Mouse (Mus musculus) forebrain, embryonic 11.5 days (tissue): ENCODE measurements around the gene Zfp366. TPM values are rescaled to one million over a fixed set of nuclear protein-coding genes. Genes with fewer than 3 reads are reported as not detected.

Source experiments
- ATAC-seq: fragments of 200-750 bp; cut with Nextera tagmentation; replicated peaks from 2 replicates; pipeline ENCODE4 v1.8.0; 2017; ENCODE audit warnings: moderate TSS enrichment; ENCODE audit not compliant: low FRiP score
- DNase-seq: peaks from one replicate; pipeline ENCODE4 v3.0.0-alpha.2; 2017; ENCODE audit warnings: low spot score
- H3K27ac ChIP-seq: fragments of 300-500 bp; sonication (generic); 2 replicates; pipeline ENCODE4 v1.5.1; 2014; ENCODE audit warnings: low read depth, low read length
- H3K27me3 ChIP-seq: fragments of 300-500 bp; sonication (generic); 2 replicates; pipeline ENCODE4 v1.6.1; 2014; ENCODE audit warnings: mild to moderate bottlenecking, low read length, mixed read lengths; ENCODE audit not compliant: control insufficient read depth, insufficient read depth
- H3K36me3 ChIP-seq: fragments of 300-500 bp; sonication (generic); 2 replicates; pipeline ENCODE4 v1.6.1; 2014; ENCODE audit warnings: mild to moderate bottlenecking, low read length, moderate library complexity, mixed read lengths; ENCODE audit not compliant: control insufficient read depth, insufficient read depth
- H3K4me1 ChIP-seq: fragments of 300-500 bp; sonication (generic); replicated peaks from 2 replicates; pipeline ENCODE4 v1.6.1; 2014; ENCODE audit warnings: low read length, mixed read lengths; ENCODE audit not compliant: control insufficient read depth, insufficient read depth
- H3K4me2 ChIP-seq: fragments of 300-500 bp; sonication (generic); 2 replicates; pipeline ENCODE4 v1.6.1; 2014; ENCODE audit warnings: low read depth, mild to moderate bottlenecking, low read length, moderate library complexity, mixed read lengths; ENCODE audit not compliant: severe bottlenecking
- H3K4me3 ChIP-seq: fragments of 300-500 bp; sonication (generic); 2 replicates; pipeline ENCODE4 v1.5.1; 2014; ENCODE audit warnings: low read depth, low read length
- H3K9ac ChIP-seq: fragments of 300-500 bp; sonication (generic); 2 replicates; pipeline ENCODE4 v1.6.1; 2014; ENCODE audit warnings: low read length
- H3K9me3 ChIP-seq: fragments of 300-500 bp; sonication (generic); 2 replicates; pipeline ENCODE4 v1.6.1; 2016; ENCODE audit warnings: low read length, mixed read lengths; ENCODE audit not compliant: control insufficient read depth
- WGBS: fragments of 180-500 bp; shearing (Covaris S2); extraction: QIAGEN DNeasy Blood & Tissue Kit; methylation state at CpG from one replicate; pipeline ENCODE4 v1.1.7; 2014; 5-methylcytosine and 5-hydroxymethylcytosine counted together
- polyA plus RNA-seq: library from polyadenylated mRNA; unstranded; fragments of >200 nt; fragmentation: Nextera tagmentation; extraction: Ambion mirVana; gene quantifications from 2 replicates; pipeline ENCODE4 v1.2.1, GENCODE M21; 2014

Gene Zfp366
- polyA plus RNA-seq, 1 experiment from 2014 or later, result 0.72 TPM

DNA sequence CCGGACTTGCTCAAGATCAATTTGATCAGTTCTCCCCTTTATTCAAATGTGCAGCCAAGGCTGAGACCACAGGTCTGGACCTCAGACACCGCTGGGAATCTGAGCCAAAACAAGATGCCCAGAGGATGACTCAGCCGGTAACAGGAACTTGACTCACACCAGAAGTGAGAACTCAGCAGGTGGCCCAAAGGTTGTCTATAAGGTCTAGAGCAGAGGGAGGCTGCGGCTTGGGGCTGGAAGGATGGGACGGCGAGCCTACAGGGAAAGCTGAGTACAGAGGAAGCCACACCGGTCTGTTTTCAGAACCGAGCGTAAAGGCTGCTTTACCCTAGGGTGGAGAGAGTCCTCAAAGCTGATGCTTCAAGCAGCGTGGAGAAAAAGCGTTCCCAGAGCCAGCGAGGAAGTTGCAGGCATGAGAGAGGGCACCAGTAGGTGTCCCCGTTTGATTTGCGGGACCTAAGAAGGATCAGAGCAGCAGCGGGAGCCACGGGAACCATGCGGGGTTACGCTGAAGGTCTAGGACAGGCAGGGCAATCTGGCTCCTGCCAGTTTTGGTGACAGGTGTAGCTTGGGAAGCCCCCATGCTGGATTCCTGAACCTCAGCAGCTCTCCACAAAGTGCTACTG lies 32.2 kb upstream of the Zfp366 start:
- no peak overlapping the region for H3K4me2 ChIP-seq
- no peaks in the 10 kb centered on the region for H3K36me3 ChIP-seq
- H3K27me3 ChIP-seq, result no peaks in the 10 kb centered on the region
- H3K4me1 ChIP-seq, result peaks cover 7% of the 10 kb centered on the region; the same call in 1 of the 2 replicates
- no peak for DNase-seq
- no peak overlapping the region for H3K9ac ChIP-seq
- 28% methylated on average over 18 of the region's 18 CpGs for WGBS
- no peaks in the 10 kb centered on the region for H3K9me3 ChIP-seq
- H3K27ac ChIP-seq, result no peak overlapping the region
- no peak overlapping the region for H3K4me3 ChIP-seq
- ATAC-seq, result no peak

DNA sequence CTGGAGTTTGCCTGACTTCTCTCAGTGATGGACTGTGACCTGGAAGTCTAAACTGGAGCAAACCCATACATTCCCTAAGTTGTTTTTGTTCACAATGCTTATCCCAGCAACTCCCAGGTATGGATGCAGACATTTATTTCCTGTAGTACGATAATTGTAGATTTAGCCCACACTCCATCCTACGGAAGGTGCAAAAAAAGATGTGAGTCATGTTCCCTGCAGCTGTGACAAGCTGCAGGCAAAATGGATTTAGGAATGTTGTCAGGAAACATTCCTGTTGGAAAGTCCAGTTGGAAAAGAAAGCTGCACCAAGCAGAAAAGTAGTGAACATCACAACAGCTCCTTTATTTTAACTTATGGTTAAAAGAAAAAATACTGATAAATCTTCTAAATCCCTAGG lies 26.9 kb upstream of the Zfp366 start:
- Histone ChIP-seq H3K36me3 (no peaks in the 10 kb centered on the region), H3K4me1 (no peaks in the 10 kb centered on the region), H3K9ac (no peak overlapping the region), H3K27me3 (no peaks in the 10 kb centered on the region), H3K9me3 (no peaks in the 10 kb centered on the region), H3K4me3 (no peak overlapping the region), H3K27ac (no peak overlapping the region), H3K4me2 (no peak overlapping the region)
- ATAC-seq, result no peak
- no peak for DNase-seq
- 94% methylated on average over 2 of the region's 2 CpGs for WGBS

DNA sequence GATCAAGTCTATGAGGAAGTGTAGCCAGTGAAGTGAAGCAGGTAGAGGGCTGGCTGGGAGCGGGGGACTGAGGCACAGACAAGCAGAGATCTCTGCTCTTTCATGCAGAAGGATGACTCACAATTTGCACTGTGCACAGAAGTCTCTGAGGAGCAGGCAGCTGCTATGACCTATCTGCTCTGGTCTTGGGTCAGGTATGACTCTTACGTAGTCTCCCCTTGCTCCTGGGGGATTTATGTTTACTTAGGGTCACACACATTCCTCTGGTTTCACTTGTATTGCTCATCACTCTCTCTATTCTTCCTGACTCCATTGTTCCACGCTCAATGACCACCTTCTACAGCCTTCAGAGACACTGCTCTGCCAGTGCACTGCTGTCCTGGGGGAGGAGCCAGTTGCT lies 25.9 kb upstream of the Zfp366 start:
- Histone ChIP-seq H3K4me2 (no peak overlapping the region), H3K27ac (no peak overlapping the region), H3K36me3 (no peaks in the 10 kb centered on the region), H3K4me1 (no peaks in the 10 kb centered on the region; the same call in 1 of the 2 replicates), H3K9me3 (no peaks in the 10 kb centered on the region), H3K4me3 (no peak overlapping the region), H3K27me3 (no peaks in the 10 kb centered on the region), H3K9ac (no peak overlapping the region)
- no peak for DNase-seq
- WGBS, result 86% methylated on average over 3 of the region's 3 CpGs
- ATAC-seq, result no peak

DNA sequence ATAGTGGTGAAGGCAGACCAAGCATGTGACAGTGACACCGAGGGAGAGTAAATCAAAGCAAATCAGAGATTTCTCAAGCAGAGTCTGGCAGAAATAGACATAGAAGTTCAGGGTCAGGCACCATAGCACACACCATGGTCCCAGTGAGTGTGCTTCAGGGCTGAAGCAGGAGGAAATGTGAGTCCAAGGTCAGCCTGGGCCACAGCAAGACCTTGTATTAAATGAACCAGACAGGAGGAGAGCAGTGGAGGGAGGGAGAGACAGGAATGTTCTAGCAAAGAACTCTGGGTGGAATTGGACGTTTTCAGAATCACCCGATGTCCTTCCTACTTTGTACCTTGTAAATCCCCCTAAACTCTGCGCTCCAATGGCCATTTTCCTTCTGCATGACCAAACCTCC lies 21.6 kb upstream of the Zfp366 start:
- no peak for DNase-seq
- no peak overlapping the region for H3K4me3 ChIP-seq
- no peaks in the 10 kb centered on the region for H3K36me3 ChIP-seq
- no peak overlapping the region for H3K27ac ChIP-seq
- no peak overlapping the region for H3K9ac ChIP-seq
- H3K9me3 ChIP-seq, result no peaks in the 10 kb centered on the region
- ATAC-seq, result no peak
- no peak overlapping the region for H3K4me2 ChIP-seq
- 63% methylated on average over 4 of the region's 4 CpGs for WGBS
- H3K4me1 ChIP-seq, result no peaks in the 10 kb centered on the region; the same call in 1 of the 2 replicates
- H3K27me3 ChIP-seq, result no peaks in the 10 kb centered on the region

DNA sequence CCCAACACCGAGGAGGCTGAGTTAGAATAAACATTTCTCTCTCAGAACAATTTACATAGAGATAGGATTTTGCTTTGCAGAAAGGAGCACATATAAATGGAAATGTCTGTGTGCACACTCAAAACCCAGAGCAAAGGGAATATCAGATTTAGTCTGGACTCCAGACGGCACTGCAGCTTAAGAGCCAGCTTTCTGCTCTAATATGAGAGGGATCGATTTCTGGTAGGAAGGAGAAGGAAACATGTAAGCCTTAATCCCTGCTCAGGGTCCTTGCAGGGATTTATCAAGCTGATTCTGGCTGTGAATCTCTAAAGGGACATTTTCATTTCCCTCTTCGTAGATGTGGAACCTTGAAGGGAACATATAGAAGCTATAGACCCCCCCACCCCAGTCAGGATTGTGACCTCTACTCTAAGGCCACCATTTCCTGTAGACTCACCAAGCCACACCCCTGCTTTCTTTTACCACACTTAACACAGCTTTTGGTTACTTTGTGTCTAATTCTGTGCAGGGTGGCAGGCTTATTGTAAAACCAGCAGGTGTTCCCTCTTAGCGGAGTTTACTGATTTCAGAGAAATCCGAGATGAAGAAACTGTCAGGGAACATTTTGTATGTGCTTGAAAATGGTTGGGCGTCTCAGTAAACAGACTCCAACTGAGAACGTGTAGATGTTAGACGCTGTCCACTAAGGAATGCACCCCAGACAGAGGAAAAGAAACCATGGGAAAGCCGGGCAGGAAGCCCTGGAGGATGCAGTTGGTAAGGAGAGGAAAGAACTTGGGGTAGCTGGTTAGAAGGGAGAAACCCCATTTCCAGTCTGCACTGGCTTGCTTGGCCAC lies 20.9 kb upstream of the Zfp366 start:
- DNase-seq, result no peak
- no peaks in the 10 kb centered on the region for H3K27me3 ChIP-seq
- ATAC-seq, result no peak
- H3K9ac ChIP-seq, result no peak overlapping the region
- no peaks in the 10 kb centered on the region for H3K36me3 ChIP-seq
- WGBS, result 36% methylated on average over 10 of the region's 10 CpGs
- H3K4me2 ChIP-seq, result no peak overlapping the region
- no peak overlapping the region for H3K4me3 ChIP-seq
- H3K4me1 ChIP-seq, result no peaks in the 10 kb centered on the region; the same call in 1 of the 2 replicates
- H3K27ac ChIP-seq, result no peak overlapping the region
- H3K9me3 ChIP-seq, result no peaks in the 10 kb centered on the region

DNA sequence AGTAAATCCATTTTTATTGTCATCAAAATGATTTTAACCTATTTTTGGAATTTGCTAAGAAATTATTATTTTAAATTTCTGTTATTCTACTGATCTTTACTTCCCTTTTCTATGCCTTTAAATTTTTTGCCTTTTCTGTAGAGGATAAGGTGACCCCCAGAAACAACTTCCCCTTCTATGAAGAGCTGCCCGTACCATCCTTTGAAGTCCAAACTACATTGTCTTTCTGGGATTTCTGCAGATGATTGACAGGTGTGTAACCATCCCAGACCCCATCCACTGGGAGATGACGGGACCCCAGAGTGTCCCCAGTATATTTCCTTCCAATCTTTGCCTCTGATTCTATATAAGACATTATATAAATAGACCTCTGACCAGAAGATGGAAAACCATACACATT lies 20.3 kb upstream of the Zfp366 start:
- WGBS, result 76% methylated on average over 2 of the region's 2 CpGs
- H3K27ac ChIP-seq, result no peak overlapping the region
- no peak overlapping the region for H3K4me2 ChIP-seq
- H3K4me3 ChIP-seq, result no peak overlapping the region
- H3K4me1 ChIP-seq, result no peaks in the 10 kb centered on the region; the same call in 1 of the 2 replicates
- H3K36me3 ChIP-seq, result no peaks in the 10 kb centered on the region
- no peaks in the 10 kb centered on the region for H3K27me3 ChIP-seq
- DNase-seq (no peak), ATAC-seq (no peak)
- H3K9me3 ChIP-seq, result no peaks in the 10 kb centered on the region
- no peak overlapping the region for H3K9ac ChIP-seq

DNA sequence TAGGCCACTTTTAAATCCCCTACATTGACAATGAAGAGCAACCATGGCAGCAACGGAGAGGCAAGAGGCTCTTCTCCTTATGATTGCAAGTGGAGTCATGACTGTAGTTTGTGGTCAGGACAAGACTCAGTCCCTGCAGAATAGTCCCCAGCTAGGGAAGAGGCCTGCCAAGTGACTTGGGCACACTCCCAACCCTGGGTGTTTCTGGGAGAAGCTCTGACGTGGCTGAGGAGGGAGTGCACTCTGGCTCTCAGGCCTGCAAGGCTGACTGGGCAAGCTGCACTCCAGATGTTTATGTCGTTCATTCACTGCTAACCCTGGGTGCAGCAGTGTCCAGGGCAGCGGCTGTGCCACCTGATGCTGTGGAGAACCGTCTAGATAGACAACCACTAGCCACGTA lies 15.2 kb upstream of the Zfp366 start:
- H3K4me3 ChIP-seq, result no peak overlapping the region
- no peak for ATAC-seq
- H3K36me3 ChIP-seq, result no peaks in the 10 kb centered on the region
- H3K27me3 ChIP-seq, result no peaks in the 10 kb centered on the region
- DNase-seq, result no peak
- no peaks in the 10 kb centered on the region for H3K4me1 ChIP-seq
- WGBS, result 80% methylated on average over 6 of the region's 6 CpGs
- no peak overlapping the region for H3K9ac ChIP-seq
- H3K4me2 ChIP-seq, result no peak overlapping the region
- no peak overlapping the region for H3K27ac ChIP-seq
- no peaks in the 10 kb centered on the region for H3K9me3 ChIP-seq

DNA sequence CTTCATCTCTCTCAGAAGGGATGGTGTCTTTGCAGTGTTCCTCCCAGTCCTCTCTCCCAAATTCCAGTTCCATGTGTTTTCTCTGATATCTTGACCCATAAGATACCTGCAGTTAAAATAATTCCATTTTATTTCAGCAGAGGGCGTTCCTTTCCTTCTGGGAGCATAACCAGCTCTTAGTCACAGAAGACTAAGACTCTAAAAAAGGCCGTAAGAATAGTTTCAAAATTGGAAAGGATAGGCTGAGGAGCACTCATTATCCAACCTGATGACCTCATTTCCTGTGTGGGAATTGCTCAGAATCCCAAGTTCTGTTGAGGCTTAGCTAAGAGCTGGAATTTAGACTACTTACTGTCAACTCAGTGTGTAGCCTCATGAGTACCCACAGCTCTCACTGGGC lies 14.3 kb upstream of the Zfp366 start:
- Histone ChIP-seq H3K9me3 (no peaks in the 10 kb centered on the region), H3K36me3 (no peaks in the 10 kb centered on the region), H3K4me1 (no peaks in the 10 kb centered on the region), H3K4me3 (no peak overlapping the region), H3K4me2 (no peak overlapping the region), H3K9ac (no peak overlapping the region), H3K27ac (no peak overlapping the region), H3K27me3 (no peaks in the 10 kb centered on the region)
- DNase-seq, result no peak
- no peak for ATAC-seq
- 51% methylated on average over 2 of the region's 2 CpGs for WGBS

DNA sequence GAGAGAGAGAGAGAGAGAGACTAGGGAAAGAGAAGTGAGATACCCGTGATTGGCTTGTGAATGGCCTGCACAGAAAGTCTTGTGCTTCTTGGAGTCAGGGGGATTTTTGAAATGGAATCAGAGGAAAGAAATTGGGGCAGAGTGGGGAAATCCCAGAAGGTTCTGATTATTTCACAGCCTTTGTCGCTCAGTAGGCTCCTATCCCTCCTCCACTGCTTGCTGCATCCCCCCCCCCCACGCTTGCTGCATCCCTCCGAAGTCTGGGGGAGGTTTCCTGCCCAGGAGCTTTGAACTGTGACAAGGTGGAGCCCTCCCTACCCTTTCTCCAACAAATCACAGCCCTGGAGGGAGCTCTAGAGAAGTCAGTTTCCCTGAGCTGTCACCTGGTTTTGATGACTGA lies 10.8 kb upstream of the Zfp366 start:
- Histone ChIP-seq H3K27me3 (no peaks in the 10 kb centered on the region), H3K9ac (no peak overlapping the region), H3K9me3 (no peaks in the 10 kb centered on the region), H3K36me3 (no peaks in the 10 kb centered on the region), H3K4me2 (no peak overlapping the region), H3K4me1 (no peaks in the 10 kb centered on the region), H3K27ac (no peak overlapping the region), H3K4me3 (no peak overlapping the region)
- WGBS, result 43% methylated on average over 4 of the region's 4 CpGs
- DNase-seq, result no peak
- no peak for ATAC-seq
